Mouse (Mus musculus) left cerebral cortex, adult 18-20 months (tissue): ENCODE results near the gene Ints5. TPM values are rescaled to one million over a fixed set of nuclear protein-coding genes. Genes with fewer than 3 reads are reported as not detected.
"Not testable (repeated sequence)": the region's sequence is repeated elsewhere in the genome, so short reads cannot be mapped to it uniquely, and the experiment has no call there.

Experiments
- DNase-seq, 2 experiments: peaks; one replicate each; pipeline ENCODE4 v3.0.0; 2021 to 2022; ENCODE audit warnings: low spot score in 2 of 2, mixed read lengths in 1 of 2
- total RNA-seq, 2 experiments: library from RNA; stranded (reverse); gene quantifications; 2 replicates each; pipeline ENCODE4 v1.2.3; 2021

The Ints5 gene
- total RNA-seq, 2 experiments from 2014 or later = 23.9 to 24.6 TPM

DNA sequence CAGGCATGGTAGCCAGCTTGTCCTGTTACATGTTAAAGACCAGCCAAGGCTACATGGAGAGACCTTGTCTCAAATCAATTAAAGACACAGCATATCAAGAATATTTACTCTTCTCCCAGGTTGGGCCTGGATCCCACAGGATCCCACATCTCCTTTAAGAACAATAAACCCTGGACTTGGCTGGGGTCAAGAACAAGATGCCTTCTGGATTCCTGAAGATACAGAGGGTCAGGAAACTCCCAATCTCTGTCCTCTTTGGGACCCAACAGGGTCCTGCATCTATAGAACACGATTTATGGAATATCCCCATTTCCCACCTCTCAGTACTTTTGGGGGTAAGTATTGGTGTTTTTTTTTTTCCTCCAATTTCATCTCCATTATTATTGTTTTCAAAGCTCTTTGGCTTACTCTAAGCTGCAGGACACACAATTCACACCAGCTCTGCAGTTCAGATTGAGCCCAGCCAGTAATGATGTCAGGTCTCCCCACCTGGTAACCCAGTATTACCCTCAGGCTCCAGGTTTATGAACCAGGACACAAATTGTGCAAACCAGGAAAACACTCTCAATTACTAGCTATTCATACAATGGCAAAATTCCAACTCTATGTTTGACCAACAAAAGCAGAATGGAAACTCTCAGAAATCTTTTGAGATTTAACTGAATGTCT, 5.8 kb upstream of the Ints5 start:
- DNase-seq = no peak

DNA sequence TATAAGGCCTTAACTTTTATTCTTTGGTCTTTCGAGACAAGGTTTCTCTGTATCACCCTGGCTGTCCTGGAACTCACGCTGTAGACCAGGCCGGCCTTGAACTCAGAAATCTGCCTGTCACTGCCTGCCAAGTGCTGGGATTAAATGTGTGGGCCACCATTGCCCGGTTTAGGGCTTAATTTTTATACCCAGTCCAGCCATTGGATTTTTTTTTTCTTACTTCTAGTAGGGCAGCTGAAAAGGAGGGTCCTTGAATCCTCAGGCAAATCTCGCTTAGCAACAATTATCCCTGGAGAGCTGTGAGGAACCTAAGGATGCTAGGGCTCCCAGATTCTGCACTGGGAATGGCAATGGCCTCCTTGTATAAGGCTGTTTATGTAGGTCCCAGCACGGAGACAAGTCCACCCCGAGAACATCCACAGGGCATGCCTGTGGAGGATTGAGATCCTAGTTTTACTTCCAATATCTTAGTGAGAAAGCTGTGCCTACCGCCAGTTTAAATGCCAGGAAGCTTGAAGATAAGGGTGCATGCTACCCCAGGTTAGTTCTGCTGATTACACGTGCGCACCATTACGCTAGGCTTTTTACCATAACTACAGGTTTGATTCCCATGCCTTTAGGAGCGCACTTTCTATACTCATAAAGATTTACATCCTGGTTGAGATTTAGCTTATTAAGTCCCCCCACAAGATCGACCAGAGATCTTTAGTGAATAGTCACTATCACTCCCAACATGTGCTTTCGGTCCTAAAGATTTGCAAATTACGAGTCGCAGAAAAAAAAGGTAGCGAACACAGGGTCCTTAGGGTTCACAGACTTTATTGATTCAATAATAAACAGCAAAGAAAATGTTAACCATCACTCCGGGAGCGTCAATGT, 5.0 kb upstream of the Ints5 start:
- no peak for DNase-seq

DNA sequence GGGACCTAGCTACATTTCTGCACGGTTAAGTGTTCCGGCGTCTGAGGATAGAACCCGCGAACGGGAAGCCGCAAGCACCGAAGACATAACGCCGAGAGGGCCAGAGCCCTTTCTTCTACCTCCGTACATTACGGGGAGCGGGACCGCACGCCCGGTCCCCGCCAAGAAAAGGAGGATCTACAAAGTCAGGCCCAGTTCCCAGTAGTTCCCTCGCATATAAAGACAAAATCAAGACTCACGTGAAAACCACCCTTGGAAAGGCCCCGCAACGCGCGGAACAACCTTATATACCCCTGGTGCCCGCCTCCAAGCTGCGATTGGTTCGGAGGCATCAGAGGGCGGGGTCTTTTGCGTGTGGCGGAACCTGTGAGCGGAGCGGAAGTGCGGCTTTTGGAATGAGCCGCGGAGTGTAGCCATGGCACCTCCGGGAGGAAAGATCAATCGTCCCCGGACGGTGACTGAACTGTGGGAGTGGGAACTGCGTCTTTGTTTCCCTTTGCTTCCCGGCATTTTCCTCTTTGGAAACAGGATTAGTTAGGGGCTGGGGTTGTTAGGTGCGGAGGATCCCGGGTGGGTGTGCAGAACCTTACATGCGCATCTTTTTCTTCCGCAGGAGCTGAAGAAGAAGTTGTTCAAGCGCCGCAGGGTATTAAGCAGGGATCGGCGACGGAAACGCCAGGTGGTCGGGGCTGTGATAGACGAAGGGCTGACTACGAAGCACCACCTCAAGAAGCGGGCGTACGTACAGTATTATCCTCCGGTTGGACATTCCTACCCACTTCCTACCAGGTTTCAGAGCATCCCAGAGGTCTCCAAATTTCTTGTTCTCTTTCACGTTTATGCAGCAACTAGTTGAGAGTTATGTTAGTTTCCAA, 4.1 kb upstream of the Ints5 start, which contains the start of the genes 1810009A15Rik and Gm49416:
Gene 1810009A15Rik (plus strand): TSS at position 343 of the 875 bp plus-strand sequence.
Gene Gm49416 (plus strand): TSS at position 416 of the 875 bp plus-strand sequence.
- peak; percentile 93 to 94 for DNase-seq

DNA sequence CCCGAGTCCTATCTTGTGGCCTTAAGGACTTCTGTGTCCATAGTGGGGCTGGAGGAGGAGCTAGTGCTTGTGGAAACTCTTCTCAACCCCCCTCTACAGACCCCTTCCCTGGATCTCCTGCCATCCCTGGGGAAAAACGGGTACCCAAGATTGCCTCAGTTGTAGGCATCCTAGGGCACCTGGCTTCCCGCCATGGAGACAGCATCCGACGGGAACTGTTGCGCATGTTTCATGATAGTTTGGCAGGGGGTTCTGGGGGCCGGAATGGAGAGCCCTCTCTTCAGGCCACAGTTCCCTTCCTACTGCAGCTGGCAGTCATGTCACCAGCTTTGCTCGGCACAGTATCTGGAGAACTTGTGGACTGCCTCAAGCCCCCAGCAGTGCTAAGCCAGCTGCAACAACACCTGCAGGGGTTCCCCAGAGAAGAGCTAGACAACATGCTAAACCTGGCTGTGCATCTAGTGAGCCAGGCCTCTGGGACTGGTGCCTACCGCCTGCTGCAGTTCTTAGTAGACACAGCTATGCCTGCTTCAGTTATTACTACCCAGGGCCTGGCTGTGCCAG, 2.7 kb downstream of the Ints5 start:
- DNase-seq = no peak

DNA sequence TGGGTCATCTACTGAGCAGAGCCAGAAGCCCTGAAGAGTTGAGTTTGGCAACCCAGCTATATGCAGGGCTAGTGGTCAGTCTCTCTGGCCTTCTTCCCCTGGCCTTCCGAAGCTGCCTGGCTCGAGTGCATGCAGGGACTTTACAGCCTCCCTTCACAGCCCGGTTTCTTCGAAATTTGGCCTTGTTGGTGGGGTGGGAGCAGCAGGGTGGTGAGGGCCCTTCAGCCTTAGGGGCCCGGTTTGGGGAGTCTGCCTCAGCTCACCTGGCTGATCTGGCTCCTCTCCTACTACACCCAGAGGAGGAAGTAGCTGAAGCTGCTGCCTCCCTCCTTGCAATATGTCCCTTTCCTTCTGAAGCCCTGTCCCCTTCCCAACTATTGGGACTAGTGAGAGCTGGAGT, 3.4 kb downstream of the Ints5 start:
- not testable (repeated sequence) for DNase-seq

DNA sequence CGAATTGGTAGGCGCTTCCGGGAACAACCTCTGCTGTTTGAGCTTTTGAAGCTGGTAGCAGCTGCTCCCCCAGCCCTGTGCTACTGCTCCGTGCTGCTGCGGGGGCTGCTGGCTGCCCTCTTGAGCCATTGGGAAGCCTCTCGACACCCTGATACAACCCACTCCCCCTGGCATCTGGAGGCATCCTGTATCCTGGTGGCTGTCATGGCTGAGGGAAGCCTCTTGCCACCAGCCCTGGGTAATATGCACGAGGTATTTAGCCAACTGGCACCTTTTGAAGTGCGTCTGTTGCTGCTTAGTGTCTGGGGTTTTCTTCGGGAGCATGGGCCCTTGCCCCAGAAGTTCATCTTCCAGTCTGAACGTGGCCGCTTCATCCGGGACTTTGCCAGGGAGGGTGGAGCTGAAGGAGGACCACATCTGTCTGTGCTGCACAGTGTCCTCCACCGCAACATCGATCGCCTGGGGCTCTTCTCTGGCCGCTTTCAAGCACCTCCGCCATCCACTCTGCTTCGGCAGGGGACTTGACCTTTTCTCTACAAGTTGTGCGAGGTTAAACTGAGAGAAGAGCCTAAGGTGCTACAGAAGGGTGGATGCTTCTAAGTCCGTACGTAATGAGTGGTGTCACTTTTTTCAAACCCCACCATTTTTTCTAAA, 4.5 kb downstream of the Ints5 start:
- DNase-seq = not testable (repeated sequence)

DNA sequence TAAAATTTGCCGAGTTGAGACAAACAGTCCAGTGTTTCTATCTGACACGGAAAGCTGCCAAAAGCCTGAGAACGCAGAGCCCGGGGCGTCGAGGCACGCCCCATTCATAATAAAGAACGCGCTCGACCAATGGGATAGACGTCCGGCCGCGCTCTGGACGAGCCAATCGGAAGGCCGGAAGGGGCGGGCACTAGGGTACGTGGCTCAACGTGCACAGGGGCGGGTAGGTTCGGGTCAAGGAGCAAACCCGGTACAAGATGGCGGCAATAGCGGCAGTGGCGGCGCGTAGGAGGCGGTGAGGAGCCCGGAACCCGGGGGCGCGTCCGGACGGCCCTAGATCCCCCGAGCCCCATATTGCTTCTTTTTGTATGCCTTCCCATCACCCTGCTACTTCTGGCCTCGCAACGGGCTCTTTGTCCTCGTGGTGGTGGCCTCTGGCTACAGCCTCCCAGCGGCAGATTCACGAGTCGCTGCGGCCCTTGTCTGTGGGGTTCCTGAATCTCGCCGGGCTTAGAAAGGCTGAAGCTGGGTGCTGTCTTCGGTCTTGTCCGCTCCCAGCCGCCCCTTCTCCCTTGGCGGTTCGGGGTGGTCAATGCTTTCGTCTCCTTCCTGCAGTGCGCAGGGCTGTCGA, 5.2 kb downstream of the Ints5 start, which contains the start of gene Ganab:
Gene Ganab (plus strand): TSS at position 207 of the 631 bp plus-strand sequence.
- DNase-seq = peak; percentile 95 to 99

DNA sequence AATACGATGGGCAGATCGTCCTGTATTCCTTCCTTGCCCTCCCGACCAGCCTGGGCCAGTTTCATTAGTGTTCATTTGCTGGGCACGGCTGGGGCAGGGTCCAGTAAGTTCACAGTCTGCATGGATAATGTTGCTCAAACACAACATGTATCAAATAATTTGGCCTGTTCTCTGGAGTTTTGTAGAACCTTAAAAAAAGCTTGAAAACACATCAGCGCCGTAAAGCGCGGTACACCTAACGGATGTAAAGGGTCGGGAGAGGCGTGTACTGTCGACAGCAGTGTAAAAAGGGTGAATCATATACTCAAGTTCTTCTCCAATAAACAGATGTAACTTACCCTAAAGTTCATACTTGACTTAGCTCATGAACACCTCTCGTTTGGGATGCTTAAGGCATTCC, 5.8 kb downstream of the Ints5 start:
- DNase-seq = no peak

DNA sequence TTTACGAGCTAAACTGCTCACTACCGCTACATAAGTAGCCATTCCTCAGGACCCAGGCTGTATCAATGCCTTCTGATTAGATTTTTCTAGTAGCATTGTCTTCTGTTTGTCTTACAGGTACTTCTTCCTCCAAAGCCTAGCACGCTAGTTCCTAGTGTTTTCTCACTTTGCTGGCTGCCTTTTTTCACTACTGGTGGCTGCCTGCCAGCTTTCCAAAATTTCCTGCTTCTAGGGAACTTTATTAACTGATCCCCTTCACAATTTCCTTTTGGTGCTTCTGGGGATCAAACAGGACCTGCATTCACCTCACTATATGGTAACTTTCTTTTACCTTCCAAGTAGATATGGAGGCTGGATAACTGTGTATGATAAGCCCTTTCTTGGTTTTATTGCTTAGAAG, 6.3 kb downstream of the Ints5 start:
- no peak for DNase-seq

DNA sequence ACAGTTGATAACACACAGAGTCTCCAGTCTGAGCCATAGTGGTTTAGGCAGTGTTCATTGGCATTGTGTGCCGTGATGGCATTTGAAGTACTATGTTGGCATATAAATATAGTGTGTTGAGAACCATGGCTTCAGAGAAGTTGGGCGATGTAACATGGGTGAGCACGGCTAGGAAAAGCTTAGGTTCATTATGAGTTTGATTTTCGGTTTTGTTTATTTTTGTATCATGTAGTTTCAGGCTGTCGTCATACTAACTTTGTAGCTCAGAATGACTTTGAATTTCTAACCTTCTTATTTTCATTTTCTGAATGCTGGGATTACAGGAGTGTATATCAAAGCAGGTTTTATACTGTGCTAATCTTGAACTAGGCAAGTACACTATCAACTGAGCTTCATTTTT, 10.6 kb downstream of the Ints5 start:
- no peak for DNase-seq

DNA sequence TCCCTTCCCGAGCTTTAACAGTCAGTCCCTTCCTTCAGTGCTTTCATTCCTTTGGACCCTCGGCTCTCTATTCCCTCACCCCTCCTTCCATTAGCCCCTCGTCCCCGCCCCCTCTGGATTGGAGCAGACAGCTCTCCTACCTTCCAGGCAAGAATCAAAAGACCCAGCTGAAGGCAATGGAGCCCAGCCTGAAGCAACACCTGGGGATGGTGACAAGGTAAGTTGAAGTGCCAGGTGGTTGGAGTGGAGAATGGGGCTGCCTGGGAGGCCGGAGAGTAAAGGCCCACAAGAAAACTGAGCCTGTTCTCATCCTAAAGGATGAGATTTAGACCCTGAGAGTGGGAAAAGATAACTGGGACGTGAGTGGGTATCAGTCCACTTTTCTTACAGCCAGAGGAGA, 15.7 kb downstream of the Ints5 start:
- DNase-seq = no peak

DNA sequence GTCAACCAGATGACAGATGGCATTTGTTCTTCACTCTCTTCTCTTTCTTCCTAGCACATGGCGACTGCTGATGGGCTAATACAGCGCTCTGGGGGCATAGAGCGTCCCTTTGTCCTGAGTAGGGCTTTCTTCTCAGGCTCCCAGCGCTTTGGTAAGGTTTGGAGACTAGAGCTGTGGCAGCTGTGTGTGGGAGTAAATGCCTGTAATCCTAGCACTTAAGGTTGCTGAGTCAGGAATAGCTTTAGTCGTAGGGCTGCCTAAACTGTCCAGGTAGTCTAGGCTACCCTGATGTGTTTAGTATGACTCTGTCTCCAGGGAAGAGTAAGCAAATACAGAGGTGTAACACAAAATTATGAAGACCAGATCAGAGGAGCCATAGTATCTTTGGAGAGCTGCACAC, 19.0 kb downstream of the Ints5 start:
- DNase-seq = peak in 1 of 2 experiments; percentile 53

DNA sequence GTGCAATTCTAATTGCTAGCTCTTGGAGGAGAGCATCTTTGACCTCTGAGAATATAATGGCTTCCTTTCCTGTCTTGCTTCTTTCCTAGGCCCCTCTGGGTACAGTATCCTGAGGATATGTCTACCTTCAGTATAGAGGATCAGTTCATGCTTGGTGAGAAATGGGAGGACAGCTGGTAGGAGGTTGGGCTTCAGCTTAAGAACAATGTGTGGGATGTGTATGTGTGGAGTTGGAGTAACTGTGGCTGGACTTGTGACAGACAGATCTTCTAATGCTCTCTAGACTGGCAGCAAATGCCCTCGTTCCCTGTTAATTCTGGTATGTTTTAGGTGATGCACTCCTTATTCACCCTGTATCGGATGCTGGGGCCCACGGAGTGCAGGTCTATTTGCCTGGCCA, 21.4 kb downstream of the Ints5 start:
- DNase-seq = peak in 1 of 2 experiments; percentile 54

DNA sequence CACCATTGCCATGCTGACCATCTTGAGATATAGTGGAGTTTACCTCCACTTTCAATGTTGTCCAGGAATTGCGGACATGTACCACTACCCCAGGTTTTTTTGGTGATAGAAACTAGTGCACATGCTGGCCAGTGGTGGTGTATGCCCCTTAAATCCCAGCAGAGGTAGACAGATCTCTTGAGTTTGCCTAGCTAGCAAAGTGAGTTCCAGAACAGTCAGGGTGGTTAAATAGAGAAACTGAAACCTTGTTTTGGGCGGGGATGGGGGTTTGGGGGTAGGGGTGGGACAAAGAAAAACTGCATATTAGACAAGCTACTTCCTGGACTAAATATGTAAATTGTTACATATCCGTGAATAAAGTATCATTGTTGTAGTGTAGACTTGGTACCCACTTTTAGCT, 26.2 kb downstream of the Ints5 start:
- no peak for DNase-seq

DNA sequence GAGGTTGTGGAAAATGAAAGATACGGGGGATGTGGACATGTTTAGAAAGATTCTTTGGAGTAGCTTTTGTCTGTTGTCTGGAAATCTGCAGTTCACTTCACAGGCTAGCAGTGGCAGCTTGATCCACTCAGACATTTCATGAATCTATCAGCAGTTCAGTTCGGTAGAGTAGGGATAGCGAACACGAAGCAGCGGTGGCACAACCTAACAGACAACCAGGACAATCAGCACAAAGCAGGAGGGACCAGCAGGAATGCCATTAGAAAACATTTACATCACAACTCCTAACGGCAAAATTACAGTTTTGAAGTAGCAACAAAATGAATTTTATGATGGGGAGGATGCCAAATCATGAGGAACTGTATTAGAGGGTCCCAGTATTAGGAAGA, 26.9 kb downstream of the Ints5 start:
- DNase-seq = no peak

DNA sequence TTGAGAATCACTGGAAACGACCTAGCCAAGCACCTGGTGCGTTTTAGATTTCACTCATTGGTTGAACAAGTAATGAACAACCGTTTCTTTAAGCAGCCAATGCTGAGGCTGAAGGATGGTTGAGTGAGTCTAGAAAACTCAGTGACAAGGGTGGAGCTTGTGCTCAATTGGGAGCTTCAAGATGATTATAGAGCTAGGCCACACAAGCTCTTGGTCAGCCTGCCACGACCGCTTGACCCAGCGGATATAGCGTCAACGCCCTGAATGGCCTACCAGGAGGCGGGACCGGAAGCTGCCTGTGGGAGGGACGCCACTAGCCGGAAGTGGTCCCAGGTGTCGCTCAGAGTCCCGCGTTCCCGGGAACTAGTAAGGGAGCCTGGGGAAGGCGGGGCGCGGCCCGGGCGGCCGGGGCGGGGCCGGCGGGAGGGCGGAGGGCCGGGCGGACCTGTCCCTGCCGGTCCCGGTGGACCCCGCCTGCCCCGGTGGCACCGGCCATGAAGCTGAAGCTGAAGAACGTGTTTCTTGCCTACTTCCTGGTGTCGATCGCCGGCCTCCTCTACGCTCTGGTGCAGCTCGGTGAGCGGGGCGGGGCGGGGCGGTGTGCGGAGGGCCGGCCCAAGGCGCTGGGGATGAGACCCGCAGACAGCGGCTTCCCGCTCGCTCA, 27.4 kb downstream of the Ints5 start, which contains the start of gene B3gat3:
Gene B3gat3 (plus strand): TSS at position 302 of the 664 bp plus-strand sequence.
- DNase-seq = peak; percentile 95 to 96

DNA sequence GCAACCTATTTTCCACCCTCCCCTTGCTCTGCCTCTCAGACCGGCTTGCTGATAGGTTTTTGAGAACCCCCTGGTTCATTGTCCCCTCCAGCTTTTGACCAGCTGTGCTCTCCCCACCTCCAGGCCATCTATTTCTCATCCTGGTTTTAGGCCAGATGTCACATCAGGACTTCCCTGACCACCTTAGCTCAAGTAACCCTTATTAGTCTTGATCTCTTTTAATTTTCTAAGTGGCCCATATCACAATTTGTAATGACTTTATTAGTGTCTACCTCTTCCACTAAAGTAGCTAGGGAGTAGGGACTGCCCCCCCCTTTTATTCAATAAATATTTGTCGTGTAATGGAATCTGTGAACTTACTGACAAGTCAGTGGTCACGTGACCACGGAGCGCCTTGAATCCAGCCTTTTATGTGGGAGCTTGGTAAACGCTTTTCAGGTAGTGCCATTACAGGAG, 28.1 kb downstream of the Ints5 start:
- DNase-seq = no peak

DNA sequence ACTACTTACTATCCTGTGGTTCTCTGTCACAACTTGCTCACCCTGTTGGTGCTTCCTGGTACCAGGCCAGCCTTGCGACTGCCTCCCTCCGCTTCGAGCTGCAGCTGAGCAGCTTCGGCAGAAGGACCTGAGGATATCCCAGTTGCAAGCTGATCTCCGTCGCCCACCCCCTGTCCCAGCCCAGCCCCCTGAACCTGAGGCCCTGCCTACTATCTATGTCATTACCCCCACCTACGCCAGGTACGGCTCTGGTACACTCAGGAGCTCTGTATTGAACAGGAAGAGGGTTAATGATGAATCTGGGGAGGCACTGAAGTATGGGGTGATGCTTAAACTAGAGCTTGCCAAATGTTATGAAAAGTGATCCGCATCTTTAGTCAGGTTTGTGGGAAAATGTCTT, 28.9 kb downstream of the Ints5 start:
- no peak for DNase-seq

DNA sequence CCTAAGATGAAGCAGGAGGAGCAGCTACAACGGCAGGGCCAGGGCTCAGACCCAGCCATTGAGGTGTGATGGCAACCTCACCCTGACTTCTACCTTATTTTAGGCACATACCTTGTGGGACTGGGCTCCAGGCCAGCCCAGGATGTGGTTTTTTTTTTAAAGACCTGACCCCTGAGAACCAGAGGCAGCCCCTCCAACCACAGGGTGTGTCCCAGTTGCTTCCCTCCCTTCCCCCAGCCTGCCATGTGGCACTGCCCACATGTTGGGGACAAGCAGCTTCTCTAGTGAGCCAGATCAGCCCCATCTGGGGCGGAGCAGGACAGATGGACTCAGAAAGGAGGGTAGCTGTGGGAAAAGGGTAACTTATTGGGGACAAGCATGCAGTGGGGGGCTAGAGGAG, 34.0 kb downstream of the Ints5 start:
- DNase-seq = no peak
